Mouse (Mus musculus) liver, embryonic 14.5 days (tissue): ENCODE results near the gene Zfp653.

Experiments used
- CTCF ChIP-seq: IDR thresholded peaks from 2 replicates; pipeline ENCODE4 v1.5.1; 2016; ENCODE audit warnings: antibody characterized with exemption, low read depth, control low read depth
- EP300 ChIP-seq: IDR thresholded peaks from 2 replicates; pipeline ENCODE4 v1.6.1; 2016; ENCODE audit warnings: antibody characterized with exemption, low read depth

- TF ChIP-seq CTCF (peak; percentile 91), EP300 (no peak)
Observed at GRCm38 (mm10) chr9:22117754-22118456, 46.7 kb upstream of the Zfp653 start.
